Mouse (Mus musculus) liver, embryonic 14.5 days (tissue): ENCODE measurements around the gene Cacna1g. TPM values are rescaled to one million over a fixed set of nuclear protein-coding genes. Genes with fewer than 3 reads are reported as not detected.

Experiments
- ATAC-seq: fragments of 200-750 bp; cut with Nextera tagmentation; 2 replicates; pipeline ENCODE4 v1.8.0; 2017; ENCODE audit warnings: moderate number of reproducible peaks, mild to moderate bottlenecking, moderate library complexity; ENCODE audit not compliant: insufficient read depth
- DNase-seq, 3 experiments: peaks; one replicate each; pipeline ENCODE4 v3.0.0-alpha.2; 2012 to 2013; ENCODE audit warnings: low read depth in 3 of 3, low spot score in 3 of 3
- H3K27ac ChIP-seq: fragments of 300-500 bp; sonication (generic); 2 replicates; pipeline ENCODE4 v1.5.1; 2014; ENCODE audit warnings: moderate library complexity, mild to moderate bottlenecking, control low read depth, inconsistent platforms
- H3K27me3 ChIP-seq: fragments of 300-500 bp; sonication (generic); 2 replicates; pipeline ENCODE4 v1.6.1; 2014; ENCODE audit warnings: mild to moderate bottlenecking, low read length, moderate library complexity; ENCODE audit not compliant: control insufficient read depth, insufficient read depth
- H3K36me3 ChIP-seq: fragments of 300-500 bp; sonication (generic); replicated peaks from 2 replicates; pipeline ENCODE4 v1.6.1; 2014; ENCODE audit warnings: low read depth; ENCODE audit not compliant: control insufficient read depth, insufficient read depth
- H3K4me1 ChIP-seq, 2 experiments: fragments of 200-500 bp in 1 of 2; fragments of 300-500 bp in 1 of 2; sonication (generic) in 1 of 2; replicated peaks; 2 replicates each; pipeline ENCODE4 v1.6.1; 2012 to 2014; ENCODE audit warnings: antibody characterized with exemption in 1 of 2, inconsistent platforms in 1 of 2, low read length in 1 of 2; ENCODE audit not compliant: control insufficient read depth in 2 of 2, insufficient read depth in 2 of 2
- H3K4me2 ChIP-seq: fragments of 300-500 bp; sonication (generic); 2 replicates; pipeline ENCODE4 v1.6.1; 2014; ENCODE audit warnings: low read depth, mild to moderate bottlenecking, control low read depth, moderate library complexity
- H3K4me3 ChIP-seq, 2 experiments: fragments of 200-500 bp in 1 of 2; fragments of 300-500 bp in 1 of 2; sonication (generic) in 1 of 2; 2 replicates each; pipeline ENCODE4 v1.5.1; 2012 to 2014; ENCODE audit warnings: low read depth in 2 of 2, low read length in 2 of 2, mild to moderate bottlenecking in 2 of 2, control low read depth in 1 of 2, inconsistent platforms in 1 of 2, moderate library complexity in 1 of 2; ENCODE audit not compliant: insufficient read depth in 1 of 2
- H3K9ac ChIP-seq: fragments of 300-500 bp; sonication (generic); replicated peaks from 2 replicates; pipeline ENCODE4 v1.6.1; 2014; ENCODE audit warnings: mild to moderate bottlenecking, control low read depth, moderate library complexity
- H3K9me3 ChIP-seq: fragments of 300-500 bp; sonication (generic); 2 replicates; pipeline ENCODE4 v1.6.1; 2016; ENCODE audit warnings: low read length, mixed read lengths; ENCODE audit not compliant: control insufficient read depth
- CTCF ChIP-seq: IDR thresholded peaks from 2 replicates; pipeline ENCODE4 v1.5.1; 2016; ENCODE audit warnings: antibody characterized with exemption, low read depth, control low read depth
- EP300 ChIP-seq: IDR thresholded peaks from 2 replicates; pipeline ENCODE4 v1.6.1; 2016; ENCODE audit warnings: antibody characterized with exemption, low read depth
- WGBS: fragments of 180-500 bp; shearing (Covaris S2); extraction: QIAGEN DNeasy Blood & Tissue Kit; methylation state at CpG from one replicate; pipeline ENCODE4 v1.1.7; 2014; ENCODE audit not compliant: insufficient replicate concordance; 5-methylcytosine and 5-hydroxymethylcytosine counted together
- polyA plus RNA-seq, 2 experiments: library from polyadenylated mRNA; depleted of rRNA in 1 of 2; stranded (reverse) in 1 of 2; unstranded in 1 of 2; fragments of >200 nt; fragmentation: Nextera tagmentation in 1 of 2; extraction: Ambion mirVana in 1 of 2; gene quantifications; 2 replicates each; pipeline versions ENCODE4 v1.2.1 to v1.2.3; 2012 to 2014

The Cacna1g gene
- polyA plus RNA-seq, 2 experiments, result 0.89 to 7.3 TPM

- Histone ChIP-seq H3K4me2 (no peak overlapping the region), H3K27me3 (peaks cover 3% of the 10 kb centered on the region; the same call in 1 of the 2 replicates), H3K4me1 (no peaks in the 10 kb centered on the region), H3K9me3 (no peaks in the 10 kb centered on the region), H3K9ac (no peak overlapping the region), H3K36me3 (no peaks in the 10 kb centered on the region), H3K4me3 (no peak overlapping the region), H3K27ac (no peak overlapping the region)
- peak in 1 of 3 experiments; percentile 6 for DNase-seq
- no peak for ATAC-seq
- TF ChIP-seq EP300, result no peak
- TF ChIP-seq CTCF, result peak; percentile 54
- WGBS, result 13% methylated on average over 7 of the region's 7 CpGs
These were observed 53.7 kb downstream of the Cacna1g start for GRCm38 (mm10) chr11:94420325-94420724.

DNA sequence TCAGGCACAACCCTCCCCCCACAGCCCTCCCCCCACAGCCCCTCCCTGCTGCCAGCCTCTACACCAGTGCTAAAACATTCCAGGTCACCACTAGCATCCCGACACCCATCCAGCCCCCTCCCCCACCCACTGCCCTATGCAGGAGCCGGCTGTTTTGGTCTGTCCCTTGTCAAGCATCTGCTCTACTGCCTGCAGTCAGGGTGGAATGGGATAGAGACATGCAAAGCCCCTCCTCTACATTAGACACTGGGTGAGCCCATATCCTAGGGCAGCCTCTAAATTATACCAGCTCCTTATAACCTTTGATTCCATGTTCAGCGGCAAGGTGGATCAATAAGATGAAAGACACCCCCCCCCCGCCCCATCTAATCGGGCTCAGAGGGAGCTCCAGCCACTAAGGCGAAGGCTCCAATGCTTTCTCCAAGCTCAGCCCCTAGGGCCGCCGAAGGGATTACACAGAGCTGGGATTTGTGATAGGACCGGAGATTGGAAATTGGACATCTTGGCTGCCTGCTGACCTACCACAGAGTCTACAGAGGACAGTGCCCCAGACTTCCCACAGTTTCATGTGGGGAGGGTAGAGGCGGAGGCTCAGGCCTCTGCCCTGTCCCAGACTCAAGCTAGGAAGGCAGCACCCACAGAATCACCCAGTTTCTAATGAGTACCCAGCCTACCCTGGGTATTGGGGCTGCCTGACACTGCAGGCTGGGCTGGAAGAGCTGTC, 54.8 kb downstream of the Cacna1g start:
- no peak overlapping the region for H3K4me2 ChIP-seq
- peaks cover 3% of the 10 kb centered on the region for H3K27me3 ChIP-seq

DNA sequence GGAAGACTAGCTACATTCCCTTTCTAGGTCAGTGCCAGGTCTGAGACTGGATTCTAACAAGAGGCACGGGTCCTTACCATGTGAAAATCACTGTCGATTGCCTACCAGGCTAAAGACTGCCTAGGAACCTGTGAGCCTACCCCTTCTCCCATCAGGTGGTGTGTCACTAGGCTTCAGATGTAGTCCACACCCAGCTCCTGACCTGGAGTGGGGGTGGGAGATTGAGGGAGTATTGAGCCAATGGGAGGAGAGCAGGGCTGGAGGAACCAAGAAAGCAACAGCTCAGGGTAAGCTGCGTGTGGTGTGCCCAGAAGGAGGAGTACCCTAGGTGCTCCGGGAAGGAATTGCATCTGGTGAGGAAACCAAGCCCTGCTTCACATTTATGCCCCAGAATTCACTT, 60.0 kb downstream of the Cacna1g start:
- H3K9ac ChIP-seq, result no peak overlapping the region
- no peak overlapping the region for H3K4me3 ChIP-seq
- no peak overlapping the region for H3K27ac ChIP-seq
- H3K27me3 ChIP-seq, result peaks cover 3% of the 10 kb centered on the region
- WGBS, result 44% methylated on average over 4 of the region's 4 CpGs
- TF ChIP-seq EP300 (no peak), CTCF (no peak)
- no peak for DNase-seq
- no peak overlapping the region for H3K4me2 ChIP-seq
- no peaks in the 10 kb centered on the region for H3K4me1 ChIP-seq
- H3K36me3 ChIP-seq, result no peaks in the 10 kb centered on the region
- no peak for ATAC-seq
- no peaks in the 10 kb centered on the region for H3K9me3 ChIP-seq

More for the DNA sequence above, 54.8 kb downstream of the Cacna1g start:
- Histone ChIP-seq H3K9me3 (no peaks in the 10 kb centered on the region), H3K36me3 (no peaks in the 10 kb centered on the region), H3K27ac (no peak overlapping the region), H3K9ac (no peak overlapping the region), H3K4me3 (no peak overlapping the region), H3K4me1 (no peaks in the 10 kb centered on the region)
- DNase-seq (no peak), ATAC-seq (no peak)
- TF ChIP-seq EP300 (no peak), CTCF (no peak)
- 48% methylated on average over 10 of the region's 10 CpGs for WGBS

GRCm38 (mm10) chr11:94413516-94413915, 60.5 kb downstream of the Cacna1g start:
- TF ChIP-seq EP300, result no peak
- no peak for TF ChIP-seq CTCF
- Histone ChIP-seq H3K27ac (no peak overlapping the region), H3K4me2 (no peak overlapping the region), H3K27me3 (peaks cover 3% of the 10 kb centered on the region), H3K9ac (no peak overlapping the region), H3K4me1 (no peaks in the 10 kb centered on the region), H3K36me3 (no peaks in the 10 kb centered on the region), H3K9me3 (no peaks in the 10 kb centered on the region), H3K4me3 (no peak overlapping the region)
- WGBS, result 37% methylated on average over 8 of the region's 8 CpGs
- DNase-seq (no peak), ATAC-seq (no peak)

DNA sequence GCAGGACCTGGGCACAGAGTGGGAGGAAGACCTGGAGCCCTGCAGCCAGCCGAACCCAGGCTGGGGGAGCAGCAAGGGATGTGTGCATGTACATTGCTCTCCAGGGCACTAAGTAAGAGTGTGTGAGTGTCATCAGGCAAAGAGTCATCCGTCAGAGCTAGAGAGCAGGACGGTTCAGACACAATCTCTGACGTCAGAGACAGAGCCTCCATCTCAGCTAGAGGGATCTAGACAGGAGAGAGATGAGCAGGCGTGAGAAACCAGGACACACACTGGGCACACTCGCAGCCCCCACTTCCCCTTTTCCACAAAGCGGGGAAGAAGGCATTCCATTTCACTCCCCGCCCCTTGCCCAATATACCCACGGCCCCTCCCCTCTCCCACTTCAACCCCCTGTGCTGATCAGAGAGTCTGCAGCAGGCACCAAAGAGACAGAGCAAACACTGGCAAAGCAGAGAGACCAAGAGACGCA, 61.0 kb downstream of the Cacna1g start:
- TF ChIP-seq EP300, result no peak
- TF ChIP-seq CTCF, result no peak
- no peak overlapping the region for H3K9ac ChIP-seq
- no peaks in the 10 kb centered on the region for H3K4me1 ChIP-seq
- DNase-seq, result no peak
- H3K27ac ChIP-seq, result no peak overlapping the region
- peaks cover 3% of the 10 kb centered on the region for H3K27me3 ChIP-seq
- no peaks in the 10 kb centered on the region for H3K36me3 ChIP-seq
- 9% methylated on average over 10 of the region's 10 CpGs for WGBS
- no peaks in the 10 kb centered on the region for H3K9me3 ChIP-seq
- H3K4me3 ChIP-seq, result no peak overlapping the region
- no peak; the same call in 1 of the 2 replicates for ATAC-seq
- no peak overlapping the region for H3K4me2 ChIP-seq
